Mouse (Mus musculus) heart, postnatal 0 days (tissue): Measurements from ENCODE around the gene Mctp1. TPM values are rescaled to one million over a fixed set of nuclear protein-coding genes. Genes with fewer than 3 reads are reported as not detected.

Source experiments
- ATAC-seq: fragments of 200-750 bp; cut with Nextera tagmentation; 2 replicates; pipeline ENCODE4 v1.8.0; 2017; ENCODE audit warnings: low read depth, moderate number of reproducible peaks, moderate library complexity; ENCODE audit not compliant: insufficient read depth
- DNase-seq: peaks from one replicate; pipeline ENCODE4 v3.0.0-alpha.2; 2016; ENCODE audit warnings: low spot score
- H3K27ac ChIP-seq: fragments of 300-500 bp; sonication (generic); 2 replicates; pipeline ENCODE4 v1.5.1; 2014; ENCODE audit warnings: low read depth, mild to moderate bottlenecking
- H3K27me3 ChIP-seq: fragments of 300-500 bp; sonication (generic); 2 replicates; pipeline ENCODE4 v1.6.1; 2014; ENCODE audit warnings: low read length, mixed read lengths; ENCODE audit not compliant: control insufficient read depth, insufficient read depth
- H3K36me3 ChIP-seq: fragments of 300-500 bp; sonication (generic); replicated peaks from 2 replicates; pipeline ENCODE4 v1.6.1; 2014; ENCODE audit warnings: low read length, mixed read lengths; ENCODE audit not compliant: control insufficient read depth, insufficient read depth
- H3K4me1 ChIP-seq: fragments of 300-500 bp; sonication (generic); 2 replicates; pipeline ENCODE4 v1.6.1; 2014; ENCODE audit warnings: antibody characterized with exemption; ENCODE audit not compliant: control insufficient read depth, insufficient read depth
- H3K4me2 ChIP-seq: fragments of 300-500 bp; sonication (generic); 2 replicates; pipeline ENCODE4 v1.6.1; 2014; ENCODE audit warnings: low read depth, mild to moderate bottlenecking, low read length, moderate library complexity
- H3K4me3 ChIP-seq: fragments of 300-500 bp; sonication (generic); 2 replicates; pipeline ENCODE4 v1.5.1; 2014; ENCODE audit warnings: low read depth, low read length
- H3K9ac ChIP-seq: fragments of 300-500 bp; sonication (generic); replicated peaks from 2 replicates; pipeline ENCODE4 v1.6.1; 2014; ENCODE audit warnings: low read depth, low read length, mixed read lengths
- H3K9me3 ChIP-seq: fragments of 300-500 bp; sonication (generic); replicated peaks from 2 replicates; pipeline ENCODE4 v1.6.1; 2016; ENCODE audit warnings: low read length; ENCODE audit not compliant: control insufficient read depth
- CTCF ChIP-seq: IDR thresholded peaks from 2 replicates; pipeline ENCODE4 v1.5.1; 2016; ENCODE audit warnings: antibody characterized with exemption, control low read depth, low read depth
- EP300 ChIP-seq: IDR thresholded peaks from 2 replicates; pipeline ENCODE4 v1.6.1; 2016; ENCODE audit warnings: antibody characterized with exemption, low read depth
- WGBS: fragments of 180-500 bp; shearing (Covaris S2); extraction: QIAGEN DNeasy Blood & Tissue Kit; methylation state at CpG from one replicate; pipeline ENCODE4 v1.1.7; 2014; 5-methylcytosine and 5-hydroxymethylcytosine counted together
- polyA plus RNA-seq: library from polyadenylated mRNA; unstranded; fragments of >200 nt; fragmentation: Nextera tagmentation; extraction: Ambion mirVana; gene quantifications from 2 replicates; pipeline ENCODE4 v1.2.1, GENCODE M21; 2015
- total RNA-seq: library from RNA; depleted of rRNA; stranded (reverse); fragments of >200 nt; gene quantifications from 2 replicates; pipeline ENCODE4 v1.2.3, GENCODE M21; 2014; ENCODE audit warnings: low replicate concordance

The Mctp1 gene
- total and polyA plus RNA-seq, 2 experiments from 2014 or later: 0.34 TPM; not detected in 1

DNA sequence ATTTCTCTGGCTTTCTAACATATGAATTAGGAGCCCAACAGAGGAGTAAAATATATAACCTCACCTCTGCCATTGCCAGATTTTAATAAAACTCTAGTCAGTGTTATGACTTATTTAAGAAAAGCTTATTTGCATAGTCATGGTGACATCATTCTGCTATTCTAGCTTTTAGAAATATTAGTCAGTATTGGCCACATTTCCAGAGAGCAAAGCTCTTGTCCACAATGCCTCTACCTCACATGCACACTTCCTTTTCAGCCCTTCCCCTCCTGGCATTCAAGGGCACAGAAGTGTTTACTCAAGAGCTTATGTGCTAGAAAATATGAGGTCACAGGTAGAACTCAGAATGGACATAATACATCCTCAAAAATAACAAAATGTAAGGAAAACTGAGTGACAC, 206.9 kb downstream of the Mctp1 start:
- DNase-seq: no peak
- H3K9me3 ChIP-seq: no peaks in the 10 kb centered on the region
- H3K4me1 ChIP-seq: no peaks in the 10 kb centered on the region
- no peaks in the 10 kb centered on the region for H3K36me3 ChIP-seq
- ATAC-seq: no peak
- TF ChIP-seq CTCF (no peak), EP300 (no peak)
- no peaks in the 10 kb centered on the region for H3K27me3 ChIP-seq
- no peak overlapping the region for H3K9ac ChIP-seq
- no peak overlapping the region for H3K4me2 ChIP-seq
- H3K4me3 ChIP-seq: no peak overlapping the region
- no peak overlapping the region for H3K27ac ChIP-seq

DNA sequence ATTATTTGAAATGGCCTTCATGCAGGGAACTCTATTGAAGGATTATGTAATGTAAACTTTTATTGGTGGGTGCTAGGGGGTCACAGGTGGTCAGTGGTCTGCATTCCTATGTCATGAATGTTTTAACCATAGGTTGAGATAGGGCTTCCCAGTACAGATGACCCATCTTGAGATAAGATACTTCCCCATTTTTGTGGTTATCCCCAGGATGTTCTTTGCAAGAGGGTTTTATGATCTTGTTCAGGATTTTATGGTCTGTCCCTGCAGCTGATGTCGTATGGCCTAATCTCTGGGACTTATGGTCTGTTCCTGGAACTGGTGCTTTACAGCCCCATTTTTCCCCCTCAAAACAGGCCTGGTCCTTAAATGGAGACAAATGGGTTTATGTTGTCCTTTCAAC, 207.4 kb downstream of the Mctp1 start:
- 79% methylated on average over 1 of the region's 1 CpGs for WGBS
- Histone ChIP-seq H3K4me2 (no peak overlapping the region), H3K4me1 (no peaks in the 10 kb centered on the region), H3K36me3 (no peaks in the 10 kb centered on the region), H3K4me3 (no peak overlapping the region), H3K9me3 (no peaks in the 10 kb centered on the region), H3K9ac (no peak overlapping the region), H3K27me3 (no peaks in the 10 kb centered on the region), H3K27ac (no peak overlapping the region)
- ATAC-seq (no peak), DNase-seq (no peak)
- TF ChIP-seq CTCF: no peak
- TF ChIP-seq EP300: no peak

DNA sequence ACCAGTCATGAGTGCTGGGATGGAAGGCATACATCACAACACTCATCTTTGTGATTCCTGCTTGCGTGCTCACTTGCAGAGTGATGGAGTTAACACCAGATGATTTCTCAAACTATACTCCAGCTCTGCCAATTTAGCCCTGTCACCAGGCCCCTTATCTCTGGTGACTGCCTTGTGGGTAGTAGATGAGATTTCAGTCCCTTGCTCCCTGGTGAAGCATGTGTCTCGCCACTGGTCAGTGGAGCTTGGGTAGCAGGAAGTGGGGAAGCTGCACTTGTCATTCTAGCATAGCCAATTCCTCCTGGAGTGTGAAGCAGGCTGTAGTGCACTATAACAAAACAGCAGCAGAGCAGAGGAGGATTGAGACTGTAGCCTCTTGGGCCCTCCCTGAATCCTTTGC, 208.6 kb downstream of the Mctp1 start:
- TF ChIP-seq EP300: no peak
- no peak for TF ChIP-seq CTCF
- Histone ChIP-seq H3K9me3 (no peaks in the 10 kb centered on the region), H3K27me3 (no peaks in the 10 kb centered on the region), H3K9ac (no peak overlapping the region), H3K36me3 (no peaks in the 10 kb centered on the region), H3K4me2 (no peak overlapping the region), H3K4me3 (no peak overlapping the region), H3K27ac (no peak overlapping the region), H3K4me1 (no peaks in the 10 kb centered on the region)
- ATAC-seq: no peak
- 55% methylated on average over 2 of the region's 2 CpGs for WGBS
- no peak for DNase-seq

DNA sequence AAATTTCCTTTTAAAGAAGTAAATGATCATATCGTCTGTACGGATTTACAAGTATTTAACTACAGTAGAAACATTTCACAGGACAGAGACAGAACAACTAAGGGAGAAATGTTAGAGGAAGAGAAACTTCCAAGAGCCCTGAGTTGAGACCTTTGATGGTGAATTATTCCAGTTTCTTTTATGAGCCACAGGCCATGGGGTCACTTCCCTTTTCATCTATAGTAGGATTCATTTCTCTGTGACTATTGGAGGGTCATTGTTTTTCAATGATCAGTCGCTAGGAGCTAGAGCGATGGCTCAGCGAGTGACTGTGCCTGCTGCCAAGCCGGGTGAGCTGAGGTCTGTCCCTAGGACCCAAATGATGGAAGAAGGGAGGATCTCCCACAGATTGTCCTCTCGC, 212.7 kb downstream of the Mctp1 start:
- Histone ChIP-seq H3K36me3 (no peaks in the 10 kb centered on the region), H3K4me3 (no peak overlapping the region), H3K4me2 (no peak overlapping the region), H3K27ac (no peak overlapping the region), H3K9me3 (no peaks in the 10 kb centered on the region), H3K27me3 (no peaks in the 10 kb centered on the region), H3K9ac (no peak overlapping the region), H3K4me1 (no peaks in the 10 kb centered on the region)
- ATAC-seq: no peak
- TF ChIP-seq CTCF (no peak), EP300 (no peak)
- no peak for DNase-seq
- WGBS: 80% methylated on average over 7 of the region's 7 CpGs

DNA sequence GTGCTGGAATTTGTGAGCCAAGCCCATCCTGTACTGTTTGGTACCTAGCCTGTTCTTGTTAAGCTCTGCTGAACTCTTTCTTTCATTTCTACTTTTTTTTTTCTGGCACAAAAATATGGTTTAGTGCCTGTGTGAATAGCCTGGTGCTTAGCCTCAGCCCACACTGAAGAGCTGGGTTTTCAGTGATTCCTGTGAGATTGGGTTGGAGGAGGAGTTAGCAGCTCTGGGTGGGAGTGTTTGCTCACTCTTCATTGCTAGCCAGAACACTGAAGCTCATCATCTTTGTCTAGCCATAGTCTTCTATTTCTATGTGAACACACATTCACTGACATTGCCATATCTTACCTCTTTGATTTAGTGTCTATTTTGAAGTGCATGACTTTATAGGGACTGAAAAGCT, 225.1 kb downstream of the Mctp1 start:
- H3K4me3 ChIP-seq: no peak overlapping the region
- H3K9ac ChIP-seq: no peak overlapping the region
- no peaks in the 10 kb centered on the region for H3K9me3 ChIP-seq
- H3K27me3 ChIP-seq: no peaks in the 10 kb centered on the region
- TF ChIP-seq CTCF: no peak
- no peak for TF ChIP-seq EP300
- ATAC-seq: no peak
- H3K36me3 ChIP-seq: no peaks in the 10 kb centered on the region
- no peak overlapping the region for H3K4me2 ChIP-seq
- no peak for DNase-seq
- no peaks in the 10 kb centered on the region for H3K4me1 ChIP-seq
- no peak overlapping the region for H3K27ac ChIP-seq

GRCm38 (mm10) chr13:76611499-76611898, 227.2 kb downstream of the Mctp1 start:
- TF ChIP-seq EP300 (no peak), CTCF (no peak)
- DNase-seq (no peak), ATAC-seq (no peak)
- Histone ChIP-seq H3K9me3 (no peaks in the 10 kb centered on the region), H3K36me3 (no peaks in the 10 kb centered on the region), H3K9ac (no peak overlapping the region), H3K4me2 (no peak overlapping the region), H3K27ac (no peak overlapping the region), H3K4me1 (no peaks in the 10 kb centered on the region), H3K27me3 (no peaks in the 10 kb centered on the region), H3K4me3 (no peak overlapping the region)
- WGBS: 61% methylated on average over 2 of the region's 2 CpGs
